Mouse (Mus musculus) adipose tissue, adult 10 weeks (tissue): Measurements from ENCODE around the gene Plekhm3. TPM values are rescaled to one million over a fixed set of nuclear protein-coding genes. Genes with fewer than 3 reads are reported as not detected.

Source experiments
- polyA plus RNA-seq: library from polyadenylated mRNA; stranded (reverse); fragments of 350-450 nt; fragmentation: Illumina TruSeq; extraction: RNeasy Lipid Tissue Mini Kit (QIAGEN cat#74804); gene quantifications from one replicate; pipeline ENCODE4 v1.2.3, GENCODE M21; 2014; ENCODE audit warnings: low read depth, low replicate concordance

The Plekhm3 gene
- polyA plus RNA-seq, result 6.6 TPM

GRCm38 (mm10) chr1:64956479-64956961, at the start of gene Plekhm3:
TSS of gene Plekhm3 (minus strand) at chr1:64956824.

DNA sequence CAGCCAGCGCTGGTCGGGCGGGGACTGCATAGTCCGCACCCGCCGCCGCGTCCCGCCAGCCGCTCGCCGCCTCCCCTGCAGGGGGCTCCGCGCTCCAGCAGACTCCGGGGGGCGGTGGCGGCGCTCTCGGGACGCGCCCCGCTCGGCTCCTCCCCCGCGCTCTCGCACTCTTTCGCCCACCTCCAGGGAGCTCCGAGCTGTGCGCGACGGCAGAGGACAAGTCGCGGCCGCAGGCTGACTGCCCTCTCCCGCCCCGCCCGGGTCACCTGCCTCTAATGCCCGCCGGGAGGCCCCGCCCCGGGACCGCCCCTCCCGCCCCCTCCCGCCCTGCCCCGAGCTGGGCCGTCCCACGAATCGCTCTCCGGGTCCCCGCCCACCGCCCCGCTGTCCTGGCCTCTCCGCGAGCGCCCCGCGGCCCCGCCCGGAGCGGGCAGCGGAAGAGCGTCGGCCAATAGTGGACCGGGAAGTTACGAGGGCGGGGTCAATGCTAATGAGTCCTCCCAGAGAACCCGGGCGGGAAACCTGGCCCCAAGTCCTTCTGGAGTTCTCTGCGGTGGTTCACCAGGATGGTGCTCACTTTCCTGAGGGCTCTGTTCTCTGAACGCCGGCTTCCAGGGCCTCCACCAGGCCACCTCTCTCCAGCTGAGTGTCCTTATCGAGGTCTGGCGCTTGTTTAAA, 219.0 kb downstream of the Plekhm3 start, which contains the start of gene Fzd5:
Fzd5 (minus strand) TSS at position 250 of the 678 bp plus-strand sequence.

Other genes starting within 250 kb of the Plekhm3 start
- 5.7 TPM for gene Fzd5, start 219.1 kb downstream of the Plekhm3 start, polyA plus RNA-seq
- 5.0 TPM for gene Akr1cl, start 75.9 kb upstream of the Plekhm3 start, polyA plus RNA-seq
- not detected for gene Cryge, start 94.3 kb upstream of the Plekhm3 start, polyA plus RNA-seq
- gene Crygd, start 106.6 kb upstream of the Plekhm3 start, polyA plus RNA-seq, result not detected
- not detected for gene Crygc, start 116.9 kb upstream of the Plekhm3 start, polyA plus RNA-seq
- gene Crygb, start 125.5 kb upstream of the Plekhm3 start, polyA plus RNA-seq, result not detected
- not detected for gene Cryga, start 146.5 kb upstream of the Plekhm3 start, polyA plus RNA-seq
- gene Gm28845, start 162.7 kb upstream of the Plekhm3 start, polyA plus RNA-seq, result not detected
- gene D630023F18Rik, start 166.4 kb upstream of the Plekhm3 start, polyA plus RNA-seq, result not detected
- gene Idh1, start 229.7 kb upstream of the Plekhm3 start, polyA plus RNA-seq, result 106 TPM
- 10.2 TPM for gene Pikfyve, start 229.9 kb upstream of the Plekhm3 start, polyA plus RNA-seq